In the genomic region with DNA sequence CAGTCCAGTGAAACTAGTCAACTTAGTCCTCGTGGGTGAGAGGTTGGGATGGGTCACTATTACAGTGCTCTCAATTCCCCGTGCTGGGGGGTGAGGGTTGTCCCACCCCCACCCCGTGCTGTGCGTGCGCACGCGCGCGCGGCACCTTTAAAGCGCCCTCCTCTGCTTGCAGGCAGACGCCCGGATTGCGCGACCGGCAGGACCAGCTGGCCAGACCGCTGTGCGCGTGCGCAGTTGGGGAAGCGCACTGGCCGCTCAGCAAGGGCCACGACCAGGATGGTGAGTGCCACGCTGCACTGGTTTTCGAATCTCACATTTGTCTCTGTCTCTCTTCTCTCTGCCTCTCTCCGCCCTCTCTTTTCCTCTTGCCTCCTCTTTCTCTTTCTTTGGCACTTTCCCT, we compare ENCODE assay signal across 8 mouse cellular contexts. TPM values are rescaled to one million over a fixed set of nuclear protein-coding genes. Genes with fewer than 3 reads are reported as not detected.
DNase-seq lines count a peak whose midpoint lies in the region; ATAC-seq and TF ChIP-seq lines count a peak whose summit lies in the region.

A gene (plus strand): TSS at position 173 of the 400 bp plus-strand sequence.

- H3K4me2 ChIP-seq in heart, embryonic 15.5 days = peak within 1 kb of the TSS; percentile 91
- peak within 1 kb of the TSS; percentile 57 for H3K4me2 ChIP-seq in lung, embryonic 14.5 days

- TF ChIP-seq CTCF in lung, embryonic 14.5 days (IDR thresholded peaks at IDR 0.05; ENCODE audit: low read depth) = no peak
- no peak for TF ChIP-seq CTCF in olfactory bulb, adult 2 months (IDR thresholded peaks at IDR 0.05; ENCODE audit: insufficient read depth, low read depth, low read length)

- H3K9ac ChIP-seq in heart, embryonic 15.5 days = peak within 1 kb of the TSS; percentile 46
- no peak within 1 kb of the TSS for H3K9ac ChIP-seq in lung, embryonic 14.5 days

- H3K36me3 ChIP-seq in heart, embryonic 15.5 days = no peaks in the 10 kb centered on the region
- H3K36me3 ChIP-seq in lung, embryonic 14.5 days (ENCODE audit: insufficient read depth) = no peaks in the 10 kb centered on the region

- ATAC-seq in heart, embryonic 15.5 days (replicated peaks; ENCODE audit: insufficient number of reproducible peaks, insufficient read depth, low FRiP score, low read depth) = no peak
- ATAC-seq in lung, embryonic 14.5 days (ENCODE audit: insufficient read depth) = no peak

- no peaks in the 10 kb centered on the region for H3K9me3 ChIP-seq in heart, embryonic 15.5 days (replicated peaks)
- H3K9me3 ChIP-seq in lung, embryonic 14.5 days (ENCODE audit: low read depth, low read length) = no peaks in the 10 kb centered on the region

- H3K27ac ChIP-seq in heart, embryonic 15.5 days = no peak within 1 kb of the TSS
- no peak within 1 kb of the TSS for H3K27ac ChIP-seq in lung, embryonic 14.5 days (ENCODE audit: low read depth)
- H3K27ac ChIP-seq in olfactory bulb, adult 2 months (ENCODE audit: insufficient read depth, low read depth, low read length) = no peak within 1 kb of the TSS

- TF ChIP-seq POLR2A in olfactory bulb, adult 2 months (IDR thresholded peaks at IDR 0.05; ENCODE audit: insufficient read depth, low read depth, low read length) = no peak

- DNase-seq in right cerebral cortex, adult 18-20 months = peak; percentile 84
- DNase-seq in right cerebral cortex, postnatal 14 days = no peak
- peak; percentile 75 to 77 for DNase-seq in cerebellum, postnatal 14 days
- peak; percentile 59 to 80 for DNase-seq in kidney, postnatal 36 days
- peak; percentile 65 for DNase-seq in lung, embryonic 14.5 days
- DNase-seq in spleen, postnatal 14 days (ENCODE audit: low spot score in 2 of 2) = no peak

- WGBS in heart, embryonic 15.5 days = 0% methylated on average over 26 of the region's 26 CpGs
- WGBS in lung, embryonic 14.5 days = under 1% methylated on average over 26 of the region's 26 CpGs
- WGBS in olfactory bulb, adult 2 months = 2% methylated on average over 26 of the region's 26 CpGs

- peaks cover 66% of the 10 kb centered on the region for H3K27me3 ChIP-seq in heart, embryonic 15.5 days
- peaks cover 66% of the 10 kb centered on the region for H3K27me3 ChIP-seq in lung, embryonic 14.5 days (ENCODE audit: insufficient read depth, low read length)

- H3K4me3 ChIP-seq in heart, embryonic 15.5 days = peak within 1 kb of the TSS; percentile 51
- peak within 1 kb of the TSS; percentile 30 for H3K4me3 ChIP-seq in lung, embryonic 14.5 days (ENCODE audit: low read depth, low read length)
- peak within 1 kb of the TSS; percentile 56 for H3K4me3 ChIP-seq in olfactory bulb, adult 2 months (ENCODE audit: insufficient read depth, low read depth, low read length)

- H3K4me1 ChIP-seq in heart, embryonic 15.5 days (replicated peaks) = peaks cover 36% of the 10 kb centered on the region
- no peaks in the 10 kb centered on the region for H3K4me1 ChIP-seq in lung, embryonic 14.5 days (ENCODE audit: insufficient read depth)
- H3K4me1 ChIP-seq in olfactory bulb, adult 2 months (ENCODE audit: control insufficient read depth, insufficient read depth, low read length) = peaks cover 26% of the 10 kb centered on the region

RNA-seq across cellular contexts. Expression of the gene that starts here (rescaled TPM):
- 0.03 TPM in 1 of 2 replicates, not detected in the other for polyA plus RNA-seq in heart, embryonic 15.5 days (2015; fragmentation: Nextera tagmentation; extraction: Ambion mirVana)
- polyA plus RNA-seq in lung, embryonic 14.5 days (2014; fragmentation: Nextera tagmentation; extraction: Ambion mirVana) = 0.05 TPM in 1 of 2 replicates, not detected in the other
- polyA plus RNA-seq in olfactory bulb, adult 2 months (2012; ENCODE audit: insufficient read depth, insufficient read length, low replicate concordance, missing spikeins) = not detected in 2 replicates

Comparison
In these comparisons a context has a peak if more than half of its experiments do, and no peak if none do; other contexts are left out.
1. DNase-seq: peak in right cerebral cortex, adult 18-20 months (single experiment), cerebellum, postnatal 14 days (2 of 2) and kidney, postnatal 36 days (2 of 2); none in right cerebral cortex, postnatal 14 days (single experiment) and spleen, postnatal 14 days (0 of 2).
2. Peak in DNase-seq, H3K4me3 ChIP-seq and H3K4me2 ChIP-seq in lung, embryonic 14.5 days; RNA of the gene not detected or under 1 TPM.
3. Peak in every context shown above with its lines, with median percentiles within 50 percentile points of each other: H3K4me3 ChIP-seq.